Mouse (Mus musculus): ENCODE results near the gene Gm20388. TPM values are rescaled to one million over a fixed set of nuclear protein-coding genes. Genes with fewer than 3 reads are reported as not detected.
A peak's percentile ranks its signal among the peaks of the same experiment; 100 is the strongest.
"Not testable (repeated sequence)": the region's sequence is repeated elsewhere in the genome, so short reads cannot be mapped to it uniquely, and the experiment has no call there.

Gm20388 gene
- total RNA-seq, 2 experiments from 2014 or later: 2.2 to 7.6 TPM

- DNase-seq (ENCODE audit: low spot score in 2 of 2): no peak
- peak overlapping the region; percentile 92 for H3K27ac ChIP-seq
- H3K4me3 ChIP-seq: peak overlapping the region; percentile 80
- TF ChIP-seq CTCF (conservative IDR thresholded peaks at IDR 0.05): no peak
Observed at GRCm38 (mm10) chr8:123411781-123412327, 3501.2 kb downstream of the Gm20388 start.

GRCm38 (mm10) chr8:123412560-123413170 is 3502.0 kb downstream of the Gm20388 start:
- no peak for TF ChIP-seq CTCF (conservative IDR thresholded peaks at IDR 0.05)
- Histone ChIP-seq H3K27ac (peak overlapping the region; percentile 92), H3K4me3 (peak overlapping the region; percentile 80)
- peak; percentile 77 to 92 for DNase-seq (ENCODE audit: low spot score in 2 of 2)

- H3K4me3 ChIP-seq: peak overlapping the region; percentile 80
- no peak overlapping the region; the same call in 1 of the 2 replicates for H3K27ac ChIP-seq
- TF ChIP-seq CTCF (conservative IDR thresholded peaks at IDR 0.05): no peak
- DNase-seq (ENCODE audit: low spot score in 2 of 2): no peak
Observed at GRCm38 (mm10) chr8:123414255-123414654, 3503.6 kb downstream of the Gm20388 start.

- not testable (repeated sequence) for H3K27ac ChIP-seq; H3K4me3 ChIP-seq; DNase-seq (ENCODE audit: low spot score in 2 of 2)
- peak; percentile 50 for TF ChIP-seq CTCF (conservative IDR thresholded peaks at IDR 0.05)
Observed at GRCm38 (mm10) chr8:123414997-123415696, 3504.5 kb downstream of the Gm20388 start.

- no peak overlapping the region for H3K27ac ChIP-seq
- no peak overlapping the region for H3K4me3 ChIP-seq
- peak; percentile 73 for TF ChIP-seq CTCF (conservative IDR thresholded peaks at IDR 0.05)
- DNase-seq (ENCODE audit: low spot score in 2 of 2): no peak
Observed at GRCm38 (mm10) chr8:123415967-123416943, 3505.6 kb downstream of the Gm20388 start.

- Histone ChIP-seq H3K4me3 (no peak overlapping the region), H3K27ac (no peak overlapping the region)
- no peak for DNase-seq (ENCODE audit: low spot score in 2 of 2)
- no peak for TF ChIP-seq CTCF (conservative IDR thresholded peaks at IDR 0.05)
Observed at GRCm38 (mm10) chr8:123416944-123417555, 3506.4 kb downstream of the Gm20388 start.

- TF ChIP-seq CTCF (conservative IDR thresholded peaks at IDR 0.05): no peak
- no peak overlapping the region for H3K4me3 ChIP-seq
- no peak overlapping the region for H3K27ac ChIP-seq
- no peak for DNase-seq (ENCODE audit: low spot score in 2 of 2)
Observed at GRCm38 (mm10) chr8:123419711-123420110, 3509.1 kb downstream of the Gm20388 start.

GRCm38 (mm10) chr8:123420525-123421281 is 3510.1 kb downstream of the Gm20388 start:
- Histone ChIP-seq H3K4me3 (no peak overlapping the region), H3K27ac (no peak overlapping the region)
- no peak for DNase-seq (ENCODE audit: low spot score in 2 of 2)
- no peak for TF ChIP-seq CTCF (conservative IDR thresholded peaks at IDR 0.05)

GRCm38 (mm10) chr8:123421325-123421724 is 3510.7 kb downstream of the Gm20388 start:
- no peak for DNase-seq (ENCODE audit: low spot score in 2 of 2)
- H3K27ac ChIP-seq: no peak overlapping the region
- TF ChIP-seq CTCF (conservative IDR thresholded peaks at IDR 0.05): no peak
- no peak overlapping the region for H3K4me3 ChIP-seq

GRCm38 (mm10) chr8:123422056-123422780 is 3511.6 kb downstream of the Gm20388 start:
- Histone ChIP-seq H3K4me3 (peak overlapping the region; percentile 26; the same call in 1 of the 2 replicates), H3K27ac (no peak overlapping the region)
- TF ChIP-seq CTCF (conservative IDR thresholded peaks at IDR 0.05): peak; percentile 91
- DNase-seq (ENCODE audit: low spot score in 2 of 2): peak; percentile 79 to 82

GRCm38 (mm10) chr8:123422781-123423159 is 3512.1 kb downstream of the Gm20388 start:
- no peak for TF ChIP-seq CTCF (conservative IDR thresholded peaks at IDR 0.05)
- H3K27ac ChIP-seq: no peak overlapping the region
- H3K4me3 ChIP-seq: no peak overlapping the region
- peak in 1 of 2 experiments; percentile 6 for DNase-seq (ENCODE audit: low spot score in 2 of 2)
